Mouse (Mus musculus): ENCODE measurements around the gene P2ry6. TPM values are rescaled to one million over a fixed set of nuclear protein-coding genes. Genes with fewer than 3 reads are reported as not detected.
A peak's percentile ranks its signal among the peaks of the same experiment; 100 is the strongest.

P2ry6 gene
- polyA plus RNA-seq, 1 experiment, result 4.9 TPM

- TF ChIP-seq CTCF (IDR thresholded peaks at IDR 0.05; ENCODE audit: extremely low read depth, insufficient read depth, low read length), result no peak
- 0 out of 2 replicates have a peak, but pooled peaks have one; percentile 55 for TF ChIP-seq POLR2A (IDR thresholded peaks at IDR 0.05; ENCODE audit: extremely low read depth, insufficient read depth, low read length)
- Histone ChIP-seq H3K4me1 (ENCODE audit: control insufficient read depth, insufficient read depth, low read length) (no peaks in the 10 kb centered on the region), H3K4me3 (ENCODE audit: insufficient read depth, low read length) (peak within 1 kb of the TSS; percentile 30), H3K27ac (ENCODE audit: insufficient read depth, low read length) (peak within 1 kb of the TSS; percentile 68)
Measured at GRCm38 (mm10) chr7:100931926-100932480, 42.4 kb downstream of the P2ry6 start, which contains the start of gene Arhgef17. Arhgef17 (minus strand) TSS chr7:100932107.

DNA sequence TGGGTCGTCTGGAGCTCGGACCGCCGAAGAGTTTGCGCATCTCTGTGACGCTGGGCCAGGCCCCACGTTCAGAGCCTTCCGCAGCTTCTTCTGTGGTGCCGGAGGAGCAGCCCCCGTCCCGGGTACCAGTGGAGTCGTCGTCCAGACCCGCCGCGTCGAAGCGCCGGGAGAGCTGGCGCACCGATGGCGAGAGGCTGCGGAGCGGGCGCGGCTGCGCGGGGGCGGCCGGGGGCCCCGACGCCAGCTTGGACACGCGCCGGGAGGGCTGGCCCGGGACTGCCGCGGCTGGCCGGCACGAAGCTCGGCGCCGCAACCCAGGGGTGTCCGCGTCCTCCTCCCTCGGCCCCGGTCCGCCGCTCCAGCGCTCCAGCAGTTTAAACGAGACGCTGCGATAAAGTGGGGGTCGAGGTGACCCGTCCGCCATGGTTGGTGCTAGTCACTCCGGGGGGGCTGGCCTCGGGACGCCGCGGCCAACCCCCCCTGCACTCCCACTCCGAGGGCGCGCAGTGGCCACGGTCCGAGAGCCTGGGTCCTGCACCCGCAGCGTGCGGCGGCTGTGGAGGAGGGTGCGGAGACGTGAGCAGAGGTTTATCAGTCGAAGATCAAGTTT is 43.0 kb downstream of the P2ry6 start:
- H3K27ac ChIP-seq (ENCODE audit: insufficient read depth, low read length), result peak overlapping the region; percentile 68
- H3K4me3 ChIP-seq (ENCODE audit: insufficient read depth, low read length), result peak overlapping the region; percentile 30
- peaks cover 2% of the 10 kb centered on the region for H3K4me1 ChIP-seq (ENCODE audit: control insufficient read depth, insufficient read depth, low read length)
- TF ChIP-seq CTCF (IDR thresholded peaks at IDR 0.05; ENCODE audit: extremely low read depth, insufficient read depth, low read length) (no peak), POLR2A (IDR thresholded peaks at IDR 0.05; ENCODE audit: extremely low read depth, insufficient read depth, low read length) (no peak)

- Histone ChIP-seq H3K4me1 (ENCODE audit: control insufficient read depth, insufficient read depth, low read length) (peaks cover 8% of the 10 kb centered on the region), H3K4me3 (ENCODE audit: insufficient read depth, low read length) (peak overlapping the region; percentile 30; the same call in 1 of the 2 replicates), H3K27ac (ENCODE audit: insufficient read depth, low read length) (peak overlapping the region; percentile 68)
- TF ChIP-seq CTCF (IDR thresholded peaks at IDR 0.05; ENCODE audit: extremely low read depth, insufficient read depth, low read length), result no peak
- TF ChIP-seq POLR2A (IDR thresholded peaks at IDR 0.05; ENCODE audit: extremely low read depth, insufficient read depth, low read length), result no peak
Measured at GRCm38 (mm10) chr7:100930619-100931315, 43.7 kb downstream of the P2ry6 start.

GRCm38 (mm10) chr7:100929639-100930303 is 44.7 kb downstream of the P2ry6 start:
- H3K27ac ChIP-seq (ENCODE audit: insufficient read depth, low read length), result no peak overlapping the region
- no peak overlapping the region for H3K4me3 ChIP-seq (ENCODE audit: insufficient read depth, low read length)
- H3K4me1 ChIP-seq (ENCODE audit: control insufficient read depth, insufficient read depth, low read length), result peaks cover 8% of the 10 kb centered on the region
- TF ChIP-seq POLR2A (IDR thresholded peaks at IDR 0.05; ENCODE audit: extremely low read depth, insufficient read depth, low read length) (no peak), CTCF (IDR thresholded peaks at IDR 0.05; ENCODE audit: extremely low read depth, insufficient read depth, low read length) (no peak)

- H3K27ac ChIP-seq (ENCODE audit: insufficient read depth, low read length), result no peak overlapping the region
- H3K4me1 ChIP-seq (ENCODE audit: control insufficient read depth, insufficient read depth, low read length), result peaks cover 10% of the 10 kb centered on the region
- TF ChIP-seq POLR2A (IDR thresholded peaks at IDR 0.05; ENCODE audit: extremely low read depth, insufficient read depth, low read length) (no peak), CTCF (IDR thresholded peaks at IDR 0.05; ENCODE audit: extremely low read depth, insufficient read depth, low read length) (no peak)
- H3K4me3 ChIP-seq (ENCODE audit: insufficient read depth, low read length), result peak overlapping the region; percentile 5; the same call in 1 of the 2 replicates
Measured at GRCm38 (mm10) chr7:100928456-100928855, 46.0 kb downstream of the P2ry6 start.

GRCm38 (mm10) chr7:100927287-100928000 is 47.0 kb downstream of the P2ry6 start:
- H3K4me1 ChIP-seq (ENCODE audit: control insufficient read depth, insufficient read depth, low read length), result peaks cover 12% of the 10 kb centered on the region
- H3K4me3 ChIP-seq (ENCODE audit: insufficient read depth, low read length), result peak overlapping the region; percentile 14
- H3K27ac ChIP-seq (ENCODE audit: insufficient read depth, low read length), result peak overlapping the region; percentile 74; the same call in 1 of the 2 replicates
- TF ChIP-seq CTCF (IDR thresholded peaks at IDR 0.05; ENCODE audit: extremely low read depth, insufficient read depth, low read length), result no peak
- no peak for TF ChIP-seq POLR2A (IDR thresholded peaks at IDR 0.05; ENCODE audit: extremely low read depth, insufficient read depth, low read length)

- Histone ChIP-seq H3K4me3 (ENCODE audit: insufficient read depth, low read length) (peak overlapping the region; percentile 14), H3K4me1 (ENCODE audit: control insufficient read depth, insufficient read depth, low read length) (peaks cover 12% of the 10 kb centered on the region), H3K27ac (ENCODE audit: insufficient read depth, low read length) (peak overlapping the region; percentile 74; the same call in 1 of the 2 replicates)
- TF ChIP-seq POLR2A (IDR thresholded peaks at IDR 0.05; ENCODE audit: extremely low read depth, insufficient read depth, low read length), result no peak
- no peak for TF ChIP-seq CTCF (IDR thresholded peaks at IDR 0.05; ENCODE audit: extremely low read depth, insufficient read depth, low read length)
Measured at GRCm38 (mm10) chr7:100926311-100926923, 48.0 kb downstream of the P2ry6 start.

GRCm38 (mm10) chr7:100924674-100925445 is 49.6 kb downstream of the P2ry6 start:
- H3K4me1 ChIP-seq (ENCODE audit: control insufficient read depth, insufficient read depth, low read length), result peaks cover 12% of the 10 kb centered on the region
- TF ChIP-seq CTCF (IDR thresholded peaks at IDR 0.05; ENCODE audit: extremely low read depth, insufficient read depth, low read length), result no peak
- TF ChIP-seq POLR2A (IDR thresholded peaks at IDR 0.05; ENCODE audit: extremely low read depth, insufficient read depth, low read length), result no peak
- no peak overlapping the region for H3K4me3 ChIP-seq (ENCODE audit: insufficient read depth, low read length)
- peak overlapping the region; percentile 47; the same call in 1 of the 2 replicates for H3K27ac ChIP-seq (ENCODE audit: insufficient read depth, low read length)
